Mouse (Mus musculus) limb, embryonic 12.5 days (tissue): ENCODE results near the gene Mvb12b. TPM values are rescaled to one million over a fixed set of nuclear protein-coding genes. Genes with fewer than 3 reads are reported as not detected.

Source experiments
- ATAC-seq: fragments of 200-750 bp; cut with Nextera tagmentation; 2 replicates; pipeline ENCODE4 v1.8.0; 2017; ENCODE audit warnings: low read depth, moderate TSS enrichment; ENCODE audit not compliant: insufficient number of reproducible peaks, insufficient read depth, low FRiP score, low TSS enrichment
- H3K27ac ChIP-seq: fragments of 300-500 bp; sonication (generic); 2 replicates; pipeline ENCODE4 v1.5.1; 2016; ENCODE audit warnings: mild to moderate bottlenecking, moderate library complexity
- H3K27me3 ChIP-seq: fragments of 300-500 bp; sonication (generic); 2 replicates; pipeline ENCODE4 v1.6.1; 2016; ENCODE audit warnings: mild to moderate bottlenecking, moderate library complexity
- H3K36me3 ChIP-seq: fragments of 300-500 bp; sonication (generic); 2 replicates; pipeline ENCODE4 v1.6.1; 2016; ENCODE audit warnings: mild to moderate bottlenecking, moderate library complexity
- H3K4me1 ChIP-seq: fragments of 300-500 bp; sonication (generic); replicated peaks from 2 replicates; pipeline ENCODE4 v1.6.1; 2016
- H3K4me2 ChIP-seq: fragments of 300-500 bp; sonication (generic); 2 replicates; pipeline ENCODE4 v1.6.1; 2016; ENCODE audit warnings: mild to moderate bottlenecking, moderate library complexity
- H3K4me3 ChIP-seq: fragments of 300-500 bp; sonication (generic); replicated peaks from 2 replicates; pipeline ENCODE4 v1.5.1; 2016; ENCODE audit warnings: mild to moderate bottlenecking
- H3K9ac ChIP-seq: fragments of 300-500 bp; sonication (generic); replicated peaks from 2 replicates; pipeline ENCODE4 v1.6.1; 2016; ENCODE audit warnings: mild to moderate bottlenecking, moderate library complexity
- H3K9me3 ChIP-seq: fragments of 300-500 bp; sonication (generic); 2 replicates; pipeline ENCODE4 v1.6.1; 2016; ENCODE audit warnings: mild to moderate bottlenecking, moderate library complexity
- WGBS: fragments of 180-500 bp; shearing (Covaris S2); methylation state at CpG from one replicate; pipeline ENCODE4 v1.1.7; 2016; 5-methylcytosine and 5-hydroxymethylcytosine counted together
- polyA plus RNA-seq: library from polyadenylated mRNA; unstranded; fragments of >200 nt; fragmentation: Nextera tagmentation; extraction: Ambion mirVana; gene quantifications from 2 replicates; pipeline ENCODE4 v1.2.1, GENCODE M21; 2016

The Mvb12b gene
- polyA plus RNA-seq, 1 experiment from 2014 or later, result 25.5 TPM

GRCm38 (mm10) chr2:33708831-33709230 is 178.9 kb downstream of the Mvb12b start:
- H3K4me2 ChIP-seq, result peak overlapping the region; percentile 15
- 85% methylated on average over 8 of the region's 8 CpGs for WGBS
- peaks cover 63% of the 10 kb centered on the region for H3K4me1 ChIP-seq
- H3K9me3 ChIP-seq, result no peaks in the 10 kb centered on the region
- H3K9ac ChIP-seq, result no peak overlapping the region
- ATAC-seq, result no peak
- peak overlapping the region; percentile 84 for H3K27ac ChIP-seq
- H3K36me3 ChIP-seq, result no peaks in the 10 kb centered on the region
- H3K4me3 ChIP-seq, result no peak overlapping the region
- H3K27me3 ChIP-seq, result peaks cover 43% of the 10 kb centered on the region

GRCm38 (mm10) chr2:33708096-33708495 is 179.7 kb downstream of the Mvb12b start:
- Histone ChIP-seq H3K4me1 (peaks cover 62% of the 10 kb centered on the region), H3K9me3 (no peaks in the 10 kb centered on the region), H3K4me3 (no peak overlapping the region; the same call in 1 of the 2 replicates), H3K36me3 (no peaks in the 10 kb centered on the region), H3K27me3 (peaks cover 49% of the 10 kb centered on the region), H3K4me2 (peak overlapping the region; percentile 15), H3K27ac (peak overlapping the region; percentile 84), H3K9ac (peak overlapping the region; percentile 9; the same call in 1 of the 2 replicates)
- 15% methylated on average over 3 of the region's 3 CpGs for WGBS
- no peak for ATAC-seq

- Histone ChIP-seq H3K9me3 (no peaks in the 10 kb centered on the region), H3K27ac (peak overlapping the region; percentile 84), H3K36me3 (no peaks in the 10 kb centered on the region), H3K27me3 (peaks cover 53% of the 10 kb centered on the region), H3K4me1 (peaks cover 68% of the 10 kb centered on the region), H3K9ac (no peak overlapping the region; the same call in 1 of the 2 replicates), H3K4me2 (peak overlapping the region; percentile 42), H3K4me3 (peak overlapping the region; percentile 12)
- WGBS, result 17% methylated on average over 9 of the region's 9 CpGs
- ATAC-seq, result no peak
These were observed 181.3 kb downstream of the Mvb12b start for GRCm38 (mm10) chr2:33706403-33706802.

- 14% methylated on average over 16 of the region's 16 CpGs for WGBS
- Histone ChIP-seq H3K4me3 (no peak overlapping the region; the same call in 1 of the 2 replicates), H3K27ac (peak overlapping the region; percentile 84), H3K9me3 (no peaks in the 10 kb centered on the region), H3K9ac (0 out of 2 replicates have a peak overlapping the region, but pooled peaks have one; percentile 8), H3K4me2 (peak overlapping the region; percentile 42), H3K36me3 (no peaks in the 10 kb centered on the region), H3K27me3 (peaks cover 57% of the 10 kb centered on the region), H3K4me1 (peaks cover 73% of the 10 kb centered on the region)
- no peak for ATAC-seq
These were observed 181.9 kb downstream of the Mvb12b start for GRCm38 (mm10) chr2:33705687-33706320.

- Histone ChIP-seq H3K4me3 (peak overlapping the region; percentile 25), H3K27me3 (peaks cover 45% of the 10 kb centered on the region)
These were observed 184.5 kb downstream of the Mvb12b start for GRCm38 (mm10) chr2:33703286-33703685.

GRCm38 (mm10) chr2:33702705-33703104 is 185.0 kb downstream of the Mvb12b start:
- peaks cover 61% of the 10 kb centered on the region for H3K4me1 ChIP-seq

More at GRCm38 (mm10) chr2:33703286-33703685, 184.5 kb downstream of the Mvb12b start:
- Histone ChIP-seq H3K27ac (peak overlapping the region; percentile 84), H3K9ac (peak overlapping the region; percentile 48), H3K36me3 (no peaks in the 10 kb centered on the region), H3K4me2 (peak overlapping the region; percentile 42), H3K4me1 (peaks cover 67% of the 10 kb centered on the region), H3K9me3 (peaks cover 4% of the 10 kb centered on the region)
- WGBS, result 28% methylated on average over 5 of the region's 5 CpGs
- ATAC-seq, result no peak

GRCm38 (mm10) chr2:33701446-33701815 is 186.3 kb downstream of the Mvb12b start:
- 5% methylated on average over 7 of the region's 7 CpGs for WGBS
- peak; percentile 18; the same call in 1 of the 2 replicates for ATAC-seq
- peaks cover 48% of the 10 kb centered on the region for H3K4me1 ChIP-seq
- no peak overlapping the region; the same call in 1 of the 2 replicates for H3K9ac ChIP-seq
- H3K27ac ChIP-seq, result peak overlapping the region; percentile 88
- peak overlapping the region; percentile 42 for H3K4me2 ChIP-seq
- peaks cover 27% of the 10 kb centered on the region for H3K27me3 ChIP-seq
- no peaks in the 10 kb centered on the region for H3K36me3 ChIP-seq
- H3K4me3 ChIP-seq, result peak overlapping the region; percentile 25
- H3K9me3 ChIP-seq, result peaks cover 21% of the 10 kb centered on the region

More at GRCm38 (mm10) chr2:33702705-33703104, 185.0 kb downstream of the Mvb12b start:
- peak overlapping the region; percentile 42 for H3K4me2 ChIP-seq
- peaks cover 8% of the 10 kb centered on the region for H3K9me3 ChIP-seq
- peak overlapping the region; percentile 25 for H3K4me3 ChIP-seq
- peak overlapping the region; percentile 84 for H3K27ac ChIP-seq
- peak overlapping the region; percentile 48 for H3K9ac ChIP-seq
- no peaks in the 10 kb centered on the region for H3K36me3 ChIP-seq
- peaks cover 39% of the 10 kb centered on the region for H3K27me3 ChIP-seq
- WGBS, result 49% methylated on average over 5 of the region's 5 CpGs
- ATAC-seq, result no peak

- 7% methylated on average over 15 of the region's 15 CpGs for WGBS
- peak overlapping the region; percentile 42 for H3K4me2 ChIP-seq
- peaks cover 42% of the 10 kb centered on the region for H3K4me1 ChIP-seq
- peak overlapping the region; percentile 88 for H3K27ac ChIP-seq
- no peaks in the 10 kb centered on the region for H3K36me3 ChIP-seq
- H3K9ac ChIP-seq, result no peak overlapping the region; the same call in 1 of the 2 replicates
- H3K4me3 ChIP-seq, result peak overlapping the region; percentile 10; the same call in 1 of the 2 replicates
- peaks cover 25% of the 10 kb centered on the region for H3K27me3 ChIP-seq
- peaks cover 22% of the 10 kb centered on the region for H3K9me3 ChIP-seq
- peak; percentile 85 for ATAC-seq
These were observed 186.9 kb downstream of the Mvb12b start for GRCm38 (mm10) chr2:33700581-33701445.

- WGBS, result 67% methylated on average over 3 of the region's 3 CpGs
- Histone ChIP-seq H3K36me3 (no peaks in the 10 kb centered on the region), H3K4me1 (peaks cover 36% of the 10 kb centered on the region), H3K4me2 (no peak overlapping the region), H3K9ac (no peak overlapping the region), H3K4me3 (no peak overlapping the region), H3K9me3 (peaks cover 22% of the 10 kb centered on the region), H3K27me3 (peaks cover 16% of the 10 kb centered on the region), H3K27ac (no peak overlapping the region)
- ATAC-seq, result no peak
These were observed 188.8 kb downstream of the Mvb12b start for GRCm38 (mm10) chr2:33698898-33699297.

- H3K36me3 ChIP-seq, result no peaks in the 10 kb centered on the region
- H3K4me3 ChIP-seq, result no peak overlapping the region
- 70% methylated on average over 3 of the region's 3 CpGs for WGBS
- H3K4me1 ChIP-seq, result peaks cover 13% of the 10 kb centered on the region
- H3K4me2 ChIP-seq, result no peak overlapping the region
- no peak overlapping the region for H3K9ac ChIP-seq
- peaks cover 22% of the 10 kb centered on the region for H3K9me3 ChIP-seq
- peaks cover 5% of the 10 kb centered on the region; the same call in 1 of the 2 replicates for H3K27me3 ChIP-seq
- ATAC-seq, result no peak
- H3K27ac ChIP-seq, result no peak overlapping the region
These were observed 191.3 kb downstream of the Mvb12b start for GRCm38 (mm10) chr2:33696428-33696827.

- H3K27me3 ChIP-seq, result peaks cover 6% of the 10 kb centered on the region
- H3K27ac ChIP-seq, result no peak overlapping the region
- no peak overlapping the region for H3K4me3 ChIP-seq
- no peaks in the 10 kb centered on the region for H3K36me3 ChIP-seq
- no peak for ATAC-seq
- no peak overlapping the region for H3K4me2 ChIP-seq
- WGBS, result 66% methylated on average over 3 of the region's 3 CpGs
- H3K4me1 ChIP-seq, result peaks cover 9% of the 10 kb centered on the region; the same call in 1 of the 2 replicates
- H3K9me3 ChIP-seq, result peaks cover 20% of the 10 kb centered on the region
- H3K9ac ChIP-seq, result no peak overlapping the region
These were observed 193.8 kb downstream of the Mvb12b start for GRCm38 (mm10) chr2:33693931-33694330.
